Mouse (Mus musculus) WW6 (cell line): ENCODE data around the gene Nkx2-1.

Experiments
- DNase-seq: peaks from one replicate; pipeline ENCODE4 v3.0.0-alpha.2; 2013; ENCODE audit warnings: low read depth, low spot score

Gene Nkx2-1

DNA sequence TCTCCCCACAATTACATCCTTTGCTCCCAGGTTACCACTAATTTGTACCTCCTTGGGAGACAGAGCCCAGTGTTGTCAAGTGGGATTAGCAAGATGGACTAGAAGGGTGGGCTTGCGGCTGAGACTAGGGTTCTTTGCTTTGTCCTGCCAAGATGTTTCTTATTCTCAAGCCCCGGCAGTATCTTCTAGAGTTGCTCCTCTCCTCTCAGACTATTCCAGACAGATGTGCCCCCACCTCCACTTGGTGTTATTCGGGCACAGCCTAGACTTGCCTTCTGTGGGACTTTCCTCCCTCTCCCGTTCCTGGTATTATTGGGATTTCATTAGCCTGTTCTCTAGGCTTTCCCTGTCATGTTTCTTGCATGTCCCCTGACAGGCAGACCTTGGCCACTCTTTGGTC is 14.5 kb downstream of the Nkx2-1 start:
- DNase-seq, result no peak

- DNase-seq, result no peak
Measured at GRCm38 (mm10) chr12:56521106-56521840, 15.4 kb downstream of the Nkx2-1 start.

DNA sequence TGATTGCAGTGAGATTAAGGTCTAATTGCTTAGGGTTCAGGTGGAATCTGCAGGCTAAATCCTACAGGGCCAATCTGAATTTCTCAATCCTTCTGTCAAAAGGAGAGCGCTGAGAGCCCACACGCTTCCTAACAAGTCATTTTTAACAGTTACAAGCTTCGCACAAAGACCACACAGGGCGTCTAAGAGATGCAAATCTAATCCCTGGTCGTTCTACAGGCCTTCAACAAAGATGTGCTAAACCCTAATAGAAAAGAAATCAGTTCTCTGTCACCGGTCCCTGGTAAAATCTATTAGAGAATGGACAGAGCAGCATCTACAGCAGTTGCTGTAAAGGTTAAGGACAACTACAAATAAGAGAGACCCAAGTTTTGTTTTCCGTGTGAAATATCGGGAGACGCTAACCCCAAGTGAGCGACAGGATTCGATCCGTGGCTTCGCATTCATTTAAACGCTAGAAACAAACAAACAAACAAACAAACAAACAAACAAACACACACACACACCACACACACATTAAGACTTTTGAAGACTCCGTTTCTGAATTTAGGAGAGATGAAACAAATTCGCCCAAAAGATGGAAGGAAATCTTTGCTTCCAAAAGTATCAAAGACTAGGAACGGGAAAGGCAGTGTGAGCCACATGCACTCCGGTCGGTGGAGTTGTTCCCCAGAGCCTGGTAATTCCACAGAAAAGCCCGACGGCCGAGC is 16.2 kb downstream of the Nkx2-1 start:
- DNase-seq, result no peak

GRCm38 (mm10) chr12:56519738-56520191 is 16.9 kb downstream of the Nkx2-1 start:
- no peak for DNase-seq

DNA sequence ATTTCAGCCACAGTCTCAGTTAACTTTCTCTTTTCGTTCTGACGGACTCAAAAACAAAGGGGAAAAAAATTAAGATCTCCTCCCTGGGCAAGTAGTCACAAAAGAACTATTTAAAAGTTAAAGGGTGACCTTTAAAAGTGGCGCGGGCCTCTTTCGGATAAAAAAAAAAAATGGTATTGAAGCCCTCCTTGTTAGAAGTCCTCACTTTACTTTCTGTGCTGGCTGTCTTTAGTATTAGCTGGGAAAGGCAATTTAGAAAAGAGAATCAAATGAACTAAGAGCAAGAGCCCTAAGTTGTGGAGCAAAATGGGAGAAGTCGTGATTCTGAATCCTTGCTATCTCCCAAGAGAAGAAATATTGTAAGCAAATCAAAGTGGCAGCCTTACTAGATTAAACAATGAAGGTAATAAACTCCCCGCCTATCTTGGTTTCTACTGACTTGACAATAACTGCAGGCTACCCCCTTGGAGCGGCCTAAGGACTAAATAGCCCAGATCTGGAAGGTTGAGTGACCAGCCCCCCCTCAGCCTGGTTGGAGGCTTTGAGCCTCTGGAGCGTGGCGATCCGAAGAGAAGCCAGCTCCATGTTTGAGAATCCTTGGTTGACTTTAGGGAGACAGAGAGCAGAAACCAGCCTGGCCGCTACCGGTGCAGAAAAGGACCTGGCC is 17.5 kb downstream of the Nkx2-1 start:
- DNase-seq, result no peak

GRCm38 (mm10) chr12:56518221-56518620 is 18.5 kb downstream of the Nkx2-1 start:
- DNase-seq, result no peak

- no peak for DNase-seq
Measured at GRCm38 (mm10) chr12:56514831-56515230, 21.9 kb downstream of the Nkx2-1 start.

- no peak for DNase-seq
Measured at GRCm38 (mm10) chr12:56508413-56508812, 28.3 kb downstream of the Nkx2-1 start.

GRCm38 (mm10) chr12:56487046-56487445 is 49.7 kb downstream of the Nkx2-1 start:
- no peak for DNase-seq

GRCm38 (mm10) chr12:56482606-56483005 is 54.1 kb downstream of the Nkx2-1 start:
- no peak for DNase-seq
